ENCODE assay signal across 16 mouse cellular contexts in genomic region chr5:14641260-14641659, GRCm38 (mm10).
"Had no signal": no experiment of that assay in that cellular context is flagged by ENCODE, and none has a peak within 500 bp of the region (broad histone marks: within the 10 kb centered on the region; RNA-seq: fewer than 3 reads in every experiment).

No protein-coding gene starts in this region.

- H3K4me1 ChIP-seq: limb, embryonic 15.5 days; liver, embryonic 12.5 days; midbrain, embryonic 10.5 days; neural tube, embryonic 15.5 days had no signal

- H3K27ac ChIP-seq: layer of hippocampus, adult 2 months; left cerebral cortex, adult 2 months; limb, embryonic 15.5 days; liver, embryonic 12.5 days; midbrain, embryonic 10.5 days; neural tube, embryonic 15.5 days had no signal

- H3K36me3 ChIP-seq: limb, embryonic 15.5 days; liver, embryonic 12.5 days; midbrain, embryonic 10.5 days; neural tube, embryonic 15.5 days had no signal

- H3K9ac ChIP-seq: limb, embryonic 15.5 days; liver, embryonic 12.5 days; lung, embryonic 14.5 days; neural tube, embryonic 15.5 days had no signal

- ATAC-seq: liver, embryonic 12.5 days had no signal

- H3K9me3 ChIP-seq: limb, embryonic 15.5 days; liver, embryonic 12.5 days; midbrain, embryonic 10.5 days; neural tube, embryonic 15.5 days had no signal

- H3K27me3 ChIP-seq: limb, embryonic 15.5 days; liver, embryonic 12.5 days; neural tube, embryonic 15.5 days had no signal

- DNase-seq: kidney, postnatal 10 days; kidney, postnatal 4 days; lung, embryonic 14.5 days; lung, postnatal 10 days; lung, postnatal 4 days; midbrain, embryonic 14.5 days; right cerebral cortex, adult 18-20 months; thymus, adult 18-20 months; thymus, postnatal 14 days had no signal

- H3K4me3 ChIP-seq: layer of hippocampus, adult 2 months; left cerebral cortex, adult 2 months; limb, embryonic 15.5 days; liver, embryonic 12.5 days; midbrain, embryonic 10.5 days; myocyte; neural tube, embryonic 15.5 days had no signal

- H3K4me2 ChIP-seq: limb, embryonic 15.5 days; liver, embryonic 12.5 days; lung, embryonic 14.5 days; neural tube, embryonic 15.5 days had no signal
